Mouse (Mus musculus): ENCODE measurements around the gene Ttyh3.

- TF ChIP-seq CTCF (IDR thresholded peaks at IDR 0.05; ENCODE audit: low read depth) (no peak), EP300 (IDR thresholded peaks at IDR 0.05; ENCODE audit: low read depth) (no peak)
Measured at GRCm38 (mm10) chr5:140688434-140688833, 39.6 kb upstream of the Ttyh3 start.
